Mouse (Mus musculus): Measurements from ENCODE around the gene Lamb2. TPM values are rescaled to one million over a fixed set of nuclear protein-coding genes. Genes with fewer than 3 reads are reported as not detected.
A peak's percentile ranks its signal among the peaks of the same experiment; 100 is the strongest.

Gene Lamb2
- total RNA-seq, 2 experiments from 2014 or later = 107 to 134 TPM

GRCm38 (mm10) chr9:108460319-108461178 lies 19.0 kb upstream of the Lamb2 start, which contains the start of gene Ccdc71:
Ccdc71 (plus strand) TSS chr9:108460527.
- DNase-seq (ENCODE audit: low spot score in 2 of 2) = peak; percentile 85 to 86

GRCm38 (mm10) chr9:108461181-108461631 lies 18.3 kb upstream of the Lamb2 start, which contains the start of gene Klhdc8b:
Klhdc8b (minus strand) TSS chr9:108461581.
- no peak for DNase-seq (ENCODE audit: low spot score in 2 of 2)

GRCm38 (mm10) chr9:108461675-108462074 lies 17.9 kb upstream of the Lamb2 start:
- no peak for DNase-seq (ENCODE audit: low spot score in 2 of 2)

- no peak for DNase-seq (ENCODE audit: low spot score in 2 of 2)
Measured at GRCm38 (mm10) chr9:108462192-108462591, 17.3 kb upstream of the Lamb2 start.

GRCm38 (mm10) chr9:108463713-108464112 lies 15.8 kb upstream of the Lamb2 start:
- no peak for DNase-seq (ENCODE audit: low spot score in 2 of 2)

- DNase-seq (ENCODE audit: low spot score in 2 of 2) = no peak
Measured at GRCm38 (mm10) chr9:108466219-108466618, 13.3 kb upstream of the Lamb2 start.

- no peak for DNase-seq (ENCODE audit: low spot score in 2 of 2)
Measured at GRCm38 (mm10) chr9:108469430-108469829, 10.1 kb upstream of the Lamb2 start.

- DNase-seq (ENCODE audit: low spot score in 2 of 2) = no peak
Measured at GRCm38 (mm10) chr9:108469845-108470244, 9.7 kb upstream of the Lamb2 start.

GRCm38 (mm10) chr9:108474528-108474927 lies 5.0 kb upstream of the Lamb2 start:
- no peak for DNase-seq (ENCODE audit: low spot score in 2 of 2)

- peak; percentile 77 for DNase-seq (ENCODE audit: low spot score in 2 of 2)
Measured at GRCm38 (mm10) chr9:108478638-108479156, 839 bp upstream of the Lamb2 start.

GRCm38 (mm10) chr9:108479241-108479640 lies 295 bp upstream of the Lamb2 start:
- DNase-seq (ENCODE audit: low spot score in 2 of 2) = no peak

GRCm38 (mm10) chr9:108480813-108481519 lies 1.4 kb downstream of the Lamb2 start:
- peak in 1 of 2 experiments; percentile 18 for DNase-seq (ENCODE audit: low spot score in 2 of 2)

- DNase-seq (ENCODE audit: low spot score in 2 of 2) = no peak
Measured at GRCm38 (mm10) chr9:108481520-108482210, 2.1 kb downstream of the Lamb2 start.

- DNase-seq (ENCODE audit: low spot score in 2 of 2) = no peak
Measured at GRCm38 (mm10) chr9:108483051-108483790, 3.7 kb downstream of the Lamb2 start.

- DNase-seq (ENCODE audit: low spot score in 2 of 2) = peak in 1 of 2 experiments; percentile 19
Measured at GRCm38 (mm10) chr9:108484021-108484420, 4.5 kb downstream of the Lamb2 start.

- peak in 1 of 2 experiments; percentile 19 for DNase-seq (ENCODE audit: low spot score in 2 of 2)
Measured at GRCm38 (mm10) chr9:108485301-108485875, 5.9 kb downstream of the Lamb2 start.

GRCm38 (mm10) chr9:108486973-108487530 lies 7.5 kb downstream of the Lamb2 start:
- peak in 1 of 2 experiments; percentile 20 for DNase-seq (ENCODE audit: low spot score in 2 of 2)

GRCm38 (mm10) chr9:108488403-108488802 lies 8.9 kb downstream of the Lamb2 start:
- peak in 1 of 2 experiments; percentile 20 for DNase-seq (ENCODE audit: low spot score in 2 of 2)

- DNase-seq (ENCODE audit: low spot score in 2 of 2) = peak in 1 of 2 experiments; percentile 29
Measured at GRCm38 (mm10) chr9:108489215-108489614, 9.7 kb downstream of the Lamb2 start.
